8 mouse cellular contexts compared by ENCODE assay signal in the genomic region with DNA sequence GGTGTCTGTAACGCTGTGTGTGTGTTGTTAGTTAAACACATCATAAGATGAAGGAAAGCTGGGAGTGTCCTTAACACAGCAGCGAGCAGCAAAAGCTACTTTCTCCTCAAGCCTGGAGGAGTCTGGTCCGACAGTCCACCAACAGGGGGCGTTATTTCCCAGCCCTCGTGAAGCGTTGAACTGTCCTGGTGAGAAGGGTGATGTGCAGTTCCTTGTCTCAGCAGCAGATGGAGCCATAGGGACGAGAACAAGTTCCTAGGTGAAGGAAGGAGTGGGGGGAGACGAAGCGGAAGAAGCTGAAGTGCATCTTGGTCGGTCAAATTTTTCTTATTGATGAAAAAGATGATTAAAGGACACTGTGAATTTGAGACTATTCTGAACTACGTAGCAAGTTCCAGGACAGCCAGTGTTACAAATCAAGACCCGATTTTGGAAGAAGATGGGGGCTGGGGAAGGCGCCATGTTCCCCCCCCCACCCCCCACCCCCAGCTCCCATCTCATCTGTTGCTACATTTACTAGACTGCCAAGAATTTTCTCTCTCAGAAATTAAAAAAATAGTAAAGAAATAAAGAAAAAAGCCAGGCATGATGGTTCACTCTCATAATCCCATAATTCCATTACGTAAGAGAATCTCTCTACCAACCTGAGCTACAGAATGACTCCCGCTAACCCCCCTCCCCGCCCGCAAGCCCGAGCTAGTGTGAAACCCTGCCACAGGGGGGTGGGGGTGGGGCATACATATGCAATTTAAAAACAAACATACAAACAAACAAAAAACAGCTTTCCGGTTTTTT. TPM values are rescaled to one million over a fixed set of nuclear protein-coding genes. Genes with fewer than 3 reads are reported as not detected.
DNase-seq lines count a peak whose midpoint lies in the region; ATAC-seq and TF ChIP-seq lines count a peak whose summit lies in the region.

No protein-coding gene starts in this region.

- peak; percentile 83 for DNase-seq in Muller cell, postnatal 12 days (ENCODE audit: inconsistent ontology term)
- DNase-seq in cerebellum, adult 9-11 months = peak; percentile 96
- peak; percentile 96 to 100 for DNase-seq in frontal cortex, adult 2 months (ENCODE audit: extremely low spot score in 1 of 2, low spot score in 1 of 2)
- DNase-seq in hindbrain, embryonic 10.5 days (ENCODE audit: low spot score) = peak; percentile 96
- DNase-seq in layer of hippocampus, adult 9-10 months (ENCODE audit: low spot score) = peak; percentile 100
- DNase-seq in ovary, adult 18-20 months (ENCODE audit: low spot score) = peak; percentile 78
- peak; percentile 92 for DNase-seq in thymus, adult 2 months

- no peak for TF ChIP-seq POLR2A in thymus, adult 2 months (IDR thresholded peaks at IDR 0.05; ENCODE audit: control insufficient read depth, extremely low read depth, insufficient read depth, low read length, poor library complexity)

- H3K9ac ChIP-seq in lung, embryonic 15.5 days = 0 out of 2 replicates have a peak overlapping the region, but pooled peaks have one; percentile 10

- peak overlapping the region; percentile 54 for H3K4me3 ChIP-seq in hindbrain, embryonic 10.5 days
- peak overlapping the region; percentile 42 for H3K4me3 ChIP-seq in lung, embryonic 15.5 days
- H3K4me3 ChIP-seq in thymus, adult 2 months (ENCODE audit: control insufficient read depth, insufficient read depth, low read length) = no peak overlapping the region

- peak overlapping the region; percentile 80 for H3K27ac ChIP-seq in hindbrain, embryonic 10.5 days
- H3K27ac ChIP-seq in lung, embryonic 15.5 days = no peak overlapping the region
- H3K27ac ChIP-seq in thymus, adult 2 months (ENCODE audit: control insufficient read depth, insufficient read depth, low read length) = no peak overlapping the region

- H3K36me3 ChIP-seq in hindbrain, embryonic 10.5 days = no peaks in the 10 kb centered on the region
- H3K36me3 ChIP-seq in lung, embryonic 15.5 days = no peaks in the 10 kb centered on the region
- H3K36me3 ChIP-seq in thymus, adult 2 months (ENCODE audit: control insufficient read depth, insufficient read depth, low read length) = no peaks in the 10 kb centered on the region

- peak; percentile 91; the same call in 1 of the 2 replicates for TF ChIP-seq CTCF in thymus, adult 2 months (IDR thresholded peaks at IDR 0.05; ENCODE audit: borderline replicate concordance, control insufficient read depth, extremely low read depth, insufficient read depth, low read length, poor library complexity)

- ATAC-seq in lung, embryonic 15.5 days (ENCODE audit: borderline replicate concordance, extremely low read depth, low FRiP score, low TSS enrichment) = peak; percentile 74; the same call in 1 of the 2 replicates

- H3K27me3 ChIP-seq in hindbrain, embryonic 10.5 days (ENCODE audit: insufficient read depth, poor library complexity, severe bottlenecking) = no peaks in the 10 kb centered on the region
- H3K27me3 ChIP-seq in lung, embryonic 15.5 days = peaks cover 5% of the 10 kb centered on the region; the same call in 1 of the 2 replicates
- H3K27me3 ChIP-seq in thymus, adult 2 months (ENCODE audit: control insufficient read depth, insufficient read depth, low read length) = no peaks in the 10 kb centered on the region

- WGBS in hindbrain, embryonic 10.5 days = 8% methylated on average over 19 of the region's 19 CpGs
- WGBS in lung, embryonic 15.5 days = 10% methylated on average over 19 of the region's 19 CpGs
- WGBS in thymus, adult 2 months = 17% methylated on average over 19 of the region's 19 CpGs

- peaks cover 10% of the 10 kb centered on the region for H3K4me1 ChIP-seq in hindbrain, embryonic 10.5 days (replicated peaks)
- H3K4me1 ChIP-seq in lung, embryonic 15.5 days = peaks cover 9% of the 10 kb centered on the region; the same call in 1 of the 2 replicates
- H3K4me1 ChIP-seq in thymus, adult 2 months (replicated peaks; ENCODE audit: control insufficient read depth, insufficient read depth, low read length) = no peaks in the 10 kb centered on the region

- peak overlapping the region; percentile 71 for H3K4me2 ChIP-seq in lung, embryonic 15.5 days

- no peaks in the 10 kb centered on the region for H3K9me3 ChIP-seq in hindbrain, embryonic 10.5 days
- H3K9me3 ChIP-seq in lung, embryonic 15.5 days = no peaks in the 10 kb centered on the region

RNA-seq across cellular contexts. Expression of a gene that starts 37.7 kb away (rescaled TPM):
- polyA plus RNA-seq in frontal cortex, adult 2 months (2012; rRNA removed) = 0.06 TPM in 1 of 2 replicates, not detected in the other
- 0.12 and 0.24 TPM in 2 replicates for polyA plus RNA-seq in hindbrain, embryonic 10.5 days (2016; fragmentation: Nextera tagmentation; extraction: Ambion mirVana)
- polyA plus RNA-seq in lung, embryonic 15.5 days (2015; fragmentation: Nextera tagmentation; extraction: Ambion mirVana) = 0.33 and 0.40 TPM in 2 replicates
- polyA plus RNA-seq in thymus, adult 2 months (2012; rRNA removed) = 0.08 TPM in 1 of 2 replicates, not detected in the other

RNA-seq across cellular contexts. Expression of a gene that starts 43.4 kb away (rescaled TPM):
- not detected in 2 replicates for polyA plus RNA-seq in frontal cortex, adult 2 months (2012; rRNA removed)
- polyA plus RNA-seq in hindbrain, embryonic 10.5 days (2016; fragmentation: Nextera tagmentation; extraction: Ambion mirVana) = not detected in 2 replicates
- polyA plus RNA-seq in lung, embryonic 15.5 days (2015; fragmentation: Nextera tagmentation; extraction: Ambion mirVana) = not detected in 2 replicates
- 0.26 TPM in 1 of 2 replicates, not detected in the other for polyA plus RNA-seq in thymus, adult 2 months (2012; rRNA removed)

RNA-seq across cellular contexts. Expression of a gene that starts 59.7 kb away (rescaled TPM):
- not detected in 2 replicates for polyA plus RNA-seq in frontal cortex, adult 2 months (2012; rRNA removed)
- 0.24 TPM in 1 of 2 replicates, not detected in the other for polyA plus RNA-seq in hindbrain, embryonic 10.5 days (2016; fragmentation: Nextera tagmentation; extraction: Ambion mirVana)
- not detected in 2 replicates for polyA plus RNA-seq in lung, embryonic 15.5 days (2015; fragmentation: Nextera tagmentation; extraction: Ambion mirVana)
- polyA plus RNA-seq in thymus, adult 2 months (2012; rRNA removed) = 0.43 and 0.53 TPM in 2 replicates
